Mouse (Mus musculus): ENCODE data around the gene Aloxe3. TPM values are rescaled to one million over a fixed set of nuclear protein-coding genes. Genes with fewer than 3 reads are reported as not detected.

Aloxe3 gene
- polyA plus RNA-seq, 1 experiment from 2014 or later, result 0.17 TPM

GRCm38 (mm10) chr11:69147546-69147945 is 21.9 kb downstream of the Aloxe3 start:
- no peaks in the 10 kb centered on the region for H3K36me3 ChIP-seq (ENCODE audit: insufficient read depth)
- no peak for TF ChIP-seq CTCF (IDR thresholded peaks at IDR 0.05; ENCODE audit: low read depth)
- H3K4me1 ChIP-seq (ENCODE audit: insufficient read depth), result no peaks in the 10 kb centered on the region
- no peak for DNase-seq
- no peaks in the 10 kb centered on the region for H3K27me3 ChIP-seq (ENCODE audit: insufficient read depth, low read length)
- H3K27ac ChIP-seq (ENCODE audit: low read depth), result no peak overlapping the region
- H3K9ac ChIP-seq, result no peak overlapping the region
- WGBS, result 63% methylated on average over 7 of the region's 7 CpGs
- no peaks in the 10 kb centered on the region for H3K9me3 ChIP-seq (ENCODE audit: low read depth, low read length)
- no peak for ATAC-seq (ENCODE audit: insufficient read depth)
- no peak overlapping the region for H3K4me3 ChIP-seq (ENCODE audit: low read depth, low read length)
- H3K4me2 ChIP-seq, result no peak overlapping the region

DNA sequence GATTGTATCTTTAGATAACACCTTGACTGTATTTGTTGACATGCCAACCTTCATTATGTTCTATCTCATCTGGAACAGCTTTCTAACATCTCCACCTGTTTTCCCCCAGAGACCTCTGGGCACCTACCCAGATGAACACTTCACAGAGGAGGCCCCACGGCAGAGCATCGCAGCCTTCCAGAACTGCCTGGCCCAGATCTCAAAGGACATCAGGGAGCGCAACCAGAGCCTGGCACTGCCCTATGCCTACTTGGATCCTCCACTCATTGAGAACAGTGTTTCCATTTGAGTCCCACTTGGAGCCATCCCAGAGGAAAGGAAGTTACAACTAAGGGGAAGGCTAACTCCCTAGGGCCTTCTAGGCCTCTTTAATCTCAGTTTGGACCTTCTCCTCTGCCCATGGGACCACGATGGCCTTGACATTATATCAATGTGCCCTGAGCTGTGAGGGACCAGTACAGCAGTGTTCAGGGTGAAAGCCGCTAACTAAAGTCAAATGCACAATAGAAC is 22.8 kb downstream of the Aloxe3 start:
- no peak for ATAC-seq (ENCODE audit: insufficient read depth)
- no peak overlapping the region for H3K9ac ChIP-seq
- H3K4me3 ChIP-seq (ENCODE audit: low read depth, low read length), result no peak overlapping the region
- no peak for DNase-seq
- H3K36me3 ChIP-seq (ENCODE audit: insufficient read depth), result no peaks in the 10 kb centered on the region
- H3K9me3 ChIP-seq (ENCODE audit: low read depth, low read length), result no peaks in the 10 kb centered on the region
- TF ChIP-seq CTCF (IDR thresholded peaks at IDR 0.05; ENCODE audit: low read depth), result no peak
- H3K27me3 ChIP-seq (ENCODE audit: insufficient read depth, low read length), result no peaks in the 10 kb centered on the region
- WGBS, result 91% methylated on average over 5 of the region's 5 CpGs
- no peaks in the 10 kb centered on the region for H3K4me1 ChIP-seq (ENCODE audit: insufficient read depth)
- no peak overlapping the region for H3K4me2 ChIP-seq
- H3K27ac ChIP-seq (ENCODE audit: low read depth), result no peak overlapping the region

GRCm38 (mm10) chr11:69149728-69150127 is 24.0 kb downstream of the Aloxe3 start:
- Histone ChIP-seq H3K36me3 (ENCODE audit: insufficient read depth) (no peaks in the 10 kb centered on the region), H3K4me2 (no peak overlapping the region), H3K4me3 (ENCODE audit: low read depth, low read length) (no peak overlapping the region), H3K9ac (no peak overlapping the region), H3K4me1 (ENCODE audit: insufficient read depth) (no peaks in the 10 kb centered on the region), H3K9me3 (ENCODE audit: low read depth, low read length) (no peaks in the 10 kb centered on the region), H3K27ac (ENCODE audit: low read depth) (no peak overlapping the region), H3K27me3 (ENCODE audit: insufficient read depth, low read length) (no peaks in the 10 kb centered on the region)
- WGBS, result 58% methylated on average over 6 of the region's 6 CpGs
- ATAC-seq (ENCODE audit: insufficient read depth), result no peak
- no peak for TF ChIP-seq CTCF (IDR thresholded peaks at IDR 0.05; ENCODE audit: low read depth)
- DNase-seq, result no peak

GRCm38 (mm10) chr11:69150444-69150843 is 24.7 kb downstream of the Aloxe3 start:
- TF ChIP-seq CTCF (IDR thresholded peaks at IDR 0.05; ENCODE audit: low read depth), result peak; percentile 72
- Histone ChIP-seq H3K9ac (peak overlapping the region; percentile 21; the same call in 1 of the 2 replicates), H3K36me3 (ENCODE audit: insufficient read depth) (no peaks in the 10 kb centered on the region), H3K27ac (ENCODE audit: low read depth) (no peak overlapping the region), H3K27me3 (ENCODE audit: insufficient read depth, low read length) (no peaks in the 10 kb centered on the region), H3K9me3 (ENCODE audit: low read depth, low read length) (no peaks in the 10 kb centered on the region), H3K4me2 (peak overlapping the region; percentile 42), H3K4me1 (ENCODE audit: insufficient read depth) (no peaks in the 10 kb centered on the region), H3K4me3 (ENCODE audit: low read depth, low read length) (0 out of 2 replicates have a peak overlapping the region, but pooled peaks have one; percentile 17)
- 8% methylated on average over 7 of the region's 7 CpGs for WGBS
- DNase-seq (peak; percentile 90), ATAC-seq (ENCODE audit: insufficient read depth) (no peak)

GRCm38 (mm10) chr11:69151004-69151403 is 25.3 kb downstream of the Aloxe3 start:
- Histone ChIP-seq H3K4me3 (ENCODE audit: low read depth, low read length) (0 out of 2 replicates have a peak overlapping the region, but pooled peaks have one; percentile 17), H3K27ac (ENCODE audit: low read depth) (no peak overlapping the region), H3K27me3 (ENCODE audit: insufficient read depth, low read length) (no peaks in the 10 kb centered on the region), H3K9me3 (ENCODE audit: low read depth, low read length) (no peaks in the 10 kb centered on the region), H3K36me3 (ENCODE audit: insufficient read depth) (no peaks in the 10 kb centered on the region), H3K9ac (peak overlapping the region; percentile 21; the same call in 1 of the 2 replicates), H3K4me2 (peak overlapping the region; percentile 42), H3K4me1 (ENCODE audit: insufficient read depth) (no peaks in the 10 kb centered on the region)
- no peak for TF ChIP-seq CTCF (IDR thresholded peaks at IDR 0.05; ENCODE audit: low read depth)
- ATAC-seq (ENCODE audit: insufficient read depth), result no peak
- WGBS, result 48% methylated on average over 6 of the region's 6 CpGs
- DNase-seq, result no peak

GRCm38 (mm10) chr11:69153831-69154230 is 28.1 kb downstream of the Aloxe3 start:
- Histone ChIP-seq H3K9ac (no peak overlapping the region), H3K36me3 (ENCODE audit: insufficient read depth) (no peaks in the 10 kb centered on the region), H3K4me1 (ENCODE audit: insufficient read depth) (no peaks in the 10 kb centered on the region), H3K9me3 (ENCODE audit: low read depth, low read length) (no peaks in the 10 kb centered on the region), H3K4me2 (no peak overlapping the region), H3K27ac (ENCODE audit: low read depth) (no peak overlapping the region), H3K27me3 (ENCODE audit: insufficient read depth, low read length) (peaks cover 20% of the 10 kb centered on the region), H3K4me3 (ENCODE audit: low read depth, low read length) (no peak overlapping the region)
- no peak for ATAC-seq (ENCODE audit: insufficient read depth)
- WGBS, result 72% methylated on average over 8 of the region's 8 CpGs
- TF ChIP-seq CTCF (IDR thresholded peaks at IDR 0.05; ENCODE audit: low read depth), result no peak
- DNase-seq, result no peak

DNA sequence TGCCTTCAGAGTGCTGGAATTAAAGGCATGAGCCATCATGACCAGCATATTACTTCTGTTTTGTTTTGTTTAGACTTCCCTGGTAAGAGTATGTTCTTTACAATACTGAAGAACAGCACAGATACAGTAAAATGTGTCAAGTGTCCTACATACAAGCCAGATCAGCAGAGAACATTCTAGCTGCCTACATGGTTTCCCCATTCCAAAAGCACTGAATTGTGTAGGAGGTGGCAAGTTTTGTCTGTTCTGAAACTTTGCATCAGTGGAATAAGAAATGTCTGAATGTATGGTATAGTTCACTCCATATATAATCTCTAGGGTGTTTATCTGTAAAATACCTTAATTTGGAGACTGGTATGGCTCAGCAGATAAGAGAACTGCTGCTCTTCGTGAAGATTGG is 29.7 kb downstream of the Aloxe3 start:
- no peak overlapping the region for H3K4me2 ChIP-seq
- no peaks in the 10 kb centered on the region for H3K4me1 ChIP-seq (ENCODE audit: insufficient read depth)
- ATAC-seq (ENCODE audit: insufficient read depth) (no peak), DNase-seq (no peak)
- no peaks in the 10 kb centered on the region for H3K36me3 ChIP-seq (ENCODE audit: insufficient read depth)
- 46% methylated on average over 1 of the region's 1 CpGs for WGBS
- TF ChIP-seq CTCF (IDR thresholded peaks at IDR 0.05; ENCODE audit: low read depth), result no peak
- H3K27ac ChIP-seq (ENCODE audit: low read depth), result no peak overlapping the region
- H3K4me3 ChIP-seq (ENCODE audit: low read depth, low read length), result no peak overlapping the region
- no peak overlapping the region for H3K9ac ChIP-seq
- no peaks in the 10 kb centered on the region for H3K9me3 ChIP-seq (ENCODE audit: low read depth, low read length)
- H3K27me3 ChIP-seq (ENCODE audit: insufficient read depth, low read length), result peaks cover 20% of the 10 kb centered on the region

Measured in lung, embryonic 14.5 days (tissue).